ENCODE assay signal across 11 mouse cellular contexts in the genomic region with DNA sequence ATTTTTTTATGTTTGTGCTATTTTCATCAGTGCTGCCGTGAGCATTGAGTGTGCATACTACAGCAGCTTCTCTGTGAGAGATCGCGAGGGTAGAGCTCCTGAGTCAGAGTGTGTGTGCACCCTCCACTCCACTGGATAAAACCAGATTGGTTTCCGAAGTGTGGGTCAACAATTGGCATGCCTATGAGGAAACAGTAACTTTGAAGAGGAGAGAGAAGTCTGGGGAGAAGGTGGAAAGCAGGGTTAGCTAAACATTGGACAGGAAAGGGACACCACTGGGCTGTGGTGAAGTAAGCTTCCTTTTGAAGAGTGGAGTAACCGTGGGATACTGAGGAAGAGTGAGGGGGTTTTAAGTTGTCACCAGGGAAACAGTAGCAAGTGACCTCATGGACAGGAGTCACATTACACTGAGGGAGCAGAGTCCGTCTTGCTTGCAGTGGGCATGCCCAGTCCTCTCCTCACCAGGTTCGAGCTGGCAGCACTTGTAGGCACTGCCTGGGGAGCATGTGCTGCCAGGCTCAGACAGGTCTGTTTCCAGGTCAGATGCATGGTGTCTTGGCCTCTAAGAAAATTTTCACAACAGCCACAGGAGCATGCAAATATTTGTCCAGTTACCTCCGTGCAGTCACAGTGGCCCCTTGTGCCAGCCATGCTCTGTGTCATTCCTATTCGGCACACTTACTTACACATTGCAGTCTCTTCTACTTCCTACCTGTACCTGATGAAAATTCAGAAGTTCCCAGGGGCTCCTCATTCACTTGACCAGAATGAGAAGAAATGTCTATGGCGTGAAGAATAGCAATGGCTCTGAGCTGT. TPM values are rescaled to one million over a fixed set of nuclear protein-coding genes. Genes with fewer than 3 reads are reported as not detected.
A peak's percentile ranks its signal among the peaks of the same experiment; 100 is the strongest.
DNase-seq lines count a peak whose midpoint lies in the region; ATAC-seq and TF ChIP-seq lines count a peak whose summit lies in the region.
"Had no signal": no experiment of that assay in that cellular context is flagged by ENCODE, and none has a peak within 500 bp of the region (broad histone marks: within the 10 kb centered on the region; RNA-seq: fewer than 3 reads in every experiment).

No protein-coding gene starts in this region.

- no peak for DNase-seq in heart, postnatal 36 days
- DNase-seq in lung, embryonic 14.5 days = no peak
- no peak for DNase-seq in lung, adult 18-20 months
- no peak for DNase-seq in ovary, adult 18-20 months (ENCODE audit: low spot score)
- DNase-seq: cerebellum, adult 9-10 months; lung, postnatal 36 days had no signal

- H3K27ac ChIP-seq in heart, embryonic 14.5 days (replicated peaks in 1 of 2; ENCODE audit: control insufficient read depth in 1 of 2, insufficient read depth in 1 of 2, low read depth in 2 of 2, low read length in 2 of 2) = peak overlapping the region in 1 of 2 experiments; percentile 25; a peak in 1 of 4 replicates
- H3K27ac ChIP-seq in lung, embryonic 14.5 days (ENCODE audit: low read depth) = no peak overlapping the region
- H3K27ac ChIP-seq in intestine, embryonic 15.5 days = no peak overlapping the region
- H3K27ac ChIP-seq in neural tube, embryonic 15.5 days (replicated peaks) = 0 out of 2 replicates have a peak overlapping the region, but pooled peaks have one; percentile 14
- H3K27ac ChIP-seq: embryonic facial prominence, embryonic 15.5 days had no signal

- intact Hi-C loops in heart, postnatal 36 days (cut with DNase I) = loop anchor here (5.0 kb wide), 2 partner anchors 34 to 46 kb away; no protein-coding TSS in a partner anchor

- H3K36me3 ChIP-seq in heart, embryonic 14.5 days (ENCODE audit: control insufficient read depth, insufficient read depth, low read length) = no peaks in the 10 kb centered on the region
- H3K36me3 ChIP-seq in lung, embryonic 14.5 days (ENCODE audit: insufficient read depth) = no peaks in the 10 kb centered on the region
- no peaks in the 10 kb centered on the region; the same call in 1 of the 2 replicates for H3K36me3 ChIP-seq in intestine, embryonic 15.5 days
- 0 out of 2 replicates have a peak, but pooled peaks cover 3% of the 10 kb centered on the region for H3K36me3 ChIP-seq in neural tube, embryonic 15.5 days
- H3K36me3 ChIP-seq: embryonic facial prominence, embryonic 15.5 days had no signal

- no peak for TF ChIP-seq CTCF in lung, embryonic 14.5 days (IDR thresholded peaks at IDR 0.05; ENCODE audit: low read depth)

- H3K4me3 ChIP-seq in heart, embryonic 14.5 days (ENCODE audit: control insufficient read depth in 1 of 2, insufficient read depth in 1 of 2, low read depth in 1 of 2, low read length in 2 of 2) = no peak overlapping the region
- H3K4me3 ChIP-seq in lung, embryonic 14.5 days (ENCODE audit: low read depth, low read length) = no peak overlapping the region
- H3K4me3 ChIP-seq in intestine, embryonic 15.5 days (replicated peaks) = no peak overlapping the region
- no peak overlapping the region for H3K4me3 ChIP-seq in neural tube, embryonic 15.5 days (replicated peaks)
- H3K4me3 ChIP-seq: embryonic facial prominence, embryonic 15.5 days had no signal

- peaks cover 20 to 51% of the 10 kb centered on the region in 2 experiments for H3K4me1 ChIP-seq in heart, embryonic 14.5 days (ENCODE audit: control insufficient read depth in 2 of 2, insufficient read depth in 2 of 2, low read length in 2 of 2)
- H3K4me1 ChIP-seq in lung, embryonic 14.5 days (ENCODE audit: insufficient read depth) = peaks cover 13% of the 10 kb centered on the region
- H3K4me1 ChIP-seq in intestine, embryonic 15.5 days (replicated peaks) = peaks cover 5% of the 10 kb centered on the region; the same call in 1 of the 2 replicates
- peaks cover 23% of the 10 kb centered on the region for H3K4me1 ChIP-seq in neural tube, embryonic 15.5 days
- H3K4me1 ChIP-seq: embryonic facial prominence, embryonic 15.5 days had no signal

- peaks cover 6% of the 10 kb centered on the region; the same call in 1 of the 2 replicates for H3K9me3 ChIP-seq in heart, embryonic 14.5 days (ENCODE audit: control insufficient read depth, low read length)
- no peaks in the 10 kb centered on the region for H3K9me3 ChIP-seq in lung, embryonic 14.5 days (ENCODE audit: low read depth, low read length)
- no peaks in the 10 kb centered on the region for H3K9me3 ChIP-seq in intestine, embryonic 15.5 days
- H3K9me3 ChIP-seq in neural tube, embryonic 15.5 days (replicated peaks) = no peaks in the 10 kb centered on the region
- H3K9me3 ChIP-seq: embryonic facial prominence, embryonic 15.5 days had no signal

- H3K4me2 ChIP-seq in heart, embryonic 14.5 days (ENCODE audit: low read length) = peak overlapping the region; percentile 5
- H3K4me2 ChIP-seq in lung, embryonic 14.5 days = no peak overlapping the region
- no peak overlapping the region for H3K4me2 ChIP-seq in intestine, embryonic 15.5 days (replicated peaks)
- H3K4me2 ChIP-seq in neural tube, embryonic 15.5 days = no peak overlapping the region
- H3K4me2 ChIP-seq: embryonic facial prominence, embryonic 15.5 days had no signal

- H3K27me3 ChIP-seq in heart, embryonic 14.5 days (ENCODE audit: control insufficient read depth, insufficient read depth, low read length) = no peaks in the 10 kb centered on the region
- H3K27me3 ChIP-seq in lung, embryonic 14.5 days (ENCODE audit: insufficient read depth, low read length) = no peaks in the 10 kb centered on the region
- H3K27me3 ChIP-seq in intestine, embryonic 15.5 days (replicated peaks) = no peaks in the 10 kb centered on the region
- H3K27me3 ChIP-seq in neural tube, embryonic 15.5 days (replicated peaks) = no peaks in the 10 kb centered on the region
- H3K27me3 ChIP-seq: CH12.LX; embryonic facial prominence, embryonic 15.5 days had no signal

- ATAC-seq in heart, embryonic 14.5 days (ENCODE audit: insufficient number of reproducible peaks, insufficient read depth, low FRiP score, low read depth) = peak; percentile 31
- ATAC-seq in lung, embryonic 14.5 days (ENCODE audit: insufficient read depth) = peak; percentile 47; the same call in 1 of the 2 replicates
- ATAC-seq in intestine, embryonic 15.5 days = peak; percentile 66
- no peak for ATAC-seq in neural tube, embryonic 15.5 days (ENCODE audit: low FRiP score)

- no peak overlapping the region for H3K9ac ChIP-seq in heart, embryonic 14.5 days (ENCODE audit: low read length)
- no peak overlapping the region for H3K9ac ChIP-seq in lung, embryonic 14.5 days
- no peak overlapping the region for H3K9ac ChIP-seq in intestine, embryonic 15.5 days
- no peak overlapping the region for H3K9ac ChIP-seq in neural tube, embryonic 15.5 days (replicated peaks)
- H3K9ac ChIP-seq: embryonic facial prominence, embryonic 15.5 days had no signal

- 44% methylated on average over 10 of the region's 10 CpGs for WGBS in heart, embryonic 14.5 days
- WGBS in lung, embryonic 14.5 days = 45% methylated on average over 10 of the region's 10 CpGs
- 60% methylated on average over 10 of the region's 10 CpGs for WGBS in intestine, embryonic 15.5 days
- WGBS in neural tube, embryonic 15.5 days = 72% methylated on average over 10 of the region's 10 CpGs

RNA-seq across cellular contexts. Expression of a gene that starts 37.5 kb away (rescaled TPM):
- 20.3 and 22.2 TPM in 2 replicates for polyA plus RNA-seq in heart, embryonic 14.5 days (2014; fragmentation: Nextera tagmentation; extraction: Ambion mirVana)
- 10 to 100 TPM; 32.1 to 35.1 TPM for total RNA-seq in heart, postnatal 36 days (2021)
- 27.8 and 30.3 TPM in 2 replicates for polyA plus RNA-seq in lung, embryonic 14.5 days (2014; fragmentation: Nextera tagmentation; extraction: Ambion mirVana)
- 21.3 and 23.4 TPM in 2 replicates for polyA plus RNA-seq in intestine, embryonic 15.5 days (2015; fragmentation: Nextera tagmentation; extraction: Ambion mirVana)
- 67.8 and 76.5 TPM in 2 replicates for polyA plus RNA-seq in neural tube, embryonic 15.5 days (2015; fragmentation: Nextera tagmentation; extraction: Ambion mirVana)
